Mouse (Mus musculus) B cell, adult 62 days (primary cell): ENCODE measurements around the gene Enam. TPM values are rescaled to one million over a fixed set of nuclear protein-coding genes. Genes with fewer than 3 reads are reported as not detected.

ENCODE experiments used
- total RNA-seq: library from RNA; stranded (reverse); gene quantifications from 4 replicates; pipeline ENCODE4 v1.2.4, GENCODE M21; 2023

The Enam gene
- not detected in 4 replicates for total RNA-seq

GRCm38 (mm10) chr5:88487675-88488074 is at the start of gene Enam:
Gene Enam, plus strand, starts transcription at chr5:88487975.

GRCm38 (mm10) chr5:88455691-88456090 is 32.1 kb upstream of the Enam start, which contains the start of gene Ambn:
Gene Ambn, plus strand, starts transcription at chr5:88455991.

DNA sequence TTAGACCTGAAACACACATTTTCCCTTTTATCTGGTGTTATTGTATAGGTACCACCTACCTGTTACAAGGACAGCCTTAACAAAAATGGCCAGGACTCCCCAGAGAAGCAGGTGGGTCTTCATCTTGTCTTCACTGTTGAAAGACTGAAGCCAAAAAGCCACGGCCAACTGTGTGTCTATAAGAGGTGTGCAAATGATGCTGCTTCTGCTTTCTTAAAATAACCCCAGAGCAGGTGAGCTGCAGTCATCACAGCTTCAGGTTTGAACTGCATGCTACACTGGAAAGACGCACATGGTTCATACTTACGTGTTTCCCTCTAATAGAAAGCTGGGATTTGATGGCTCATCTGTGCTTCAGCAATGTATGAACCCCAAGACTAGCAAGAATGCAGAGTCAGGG is 39.9 kb downstream of the Enam start, which contains the start of gene Jchain:
Gene Jchain (minus strand): TSS at position 235 of the 400 bp plus-strand sequence.

GRCm38 (mm10) chr5:88554086-88554886 is 66.5 kb downstream of the Enam start, which contains the start of gene Utp3:
Gene Utp3, plus strand, starts transcription at chr5:88554462.

Other genes with a start within 250 kb of the Enam start
- gene Gm7714, start 219.1 kb upstream of the Enam start, total RNA-seq = not detected in 4 replicates
- not detected in 4 replicates for gene Prol1, start 170.7 kb upstream of the Enam start, total RNA-seq
- gene Amtn, start 111.9 kb upstream of the Enam start, total RNA-seq = not detected in 4 replicates
- not detected in 4 replicates for gene Ambn, start 32.0 kb upstream of the Enam start, total RNA-seq
- 97.9 to 166 TPM (median 146 TPM) in 4 replicates for gene Jchain, start 39.9 kb downstream of the Enam start, total RNA-seq
- gene Utp3, start 66.5 kb downstream of the Enam start, total RNA-seq = 29.8 to 34.8 TPM (median 32.4 TPM) in 4 replicates
- 32.2 to 38.8 TPM (median 33.6 TPM) in 4 replicates for gene Rufy3, start 77.1 kb downstream of the Enam start, total RNA-seq
- 40.4 to 50.2 TPM (median 42.5 TPM) in 4 replicates for gene Grsf1, start 188.2 kb downstream of the Enam start, total RNA-seq
- 18.6 to 22.1 TPM (median 21.0 TPM) in 4 replicates for gene Mob1b, start 232.9 kb downstream of the Enam start, total RNA-seq